Mouse (Mus musculus) spleen, adult 2 months (tissue): ENCODE measurements around the gene Olfr211. TPM values are rescaled to one million over a fixed set of nuclear protein-coding genes. Genes with fewer than 3 reads are reported as not detected.
"Not testable (repeated sequence)": the region's sequence is repeated elsewhere in the genome, so short reads cannot be mapped to it uniquely, and the experiment has no call there.

ENCODE experiments used
- DNase-seq, 2 experiments: peaks; one replicate each; pipeline versions ENCODE4 v3.0.0 to v3.0.0-alpha.2; 2012 to 2021; ENCODE audit warnings: low spot score in 2 of 2, low read depth in 1 of 2
- H3K27ac ChIP-seq: fragments of 200-500 bp; 2 replicates; pipeline ENCODE4 v1.5.1; 2012; ENCODE audit warnings: low read length, inconsistent platforms; ENCODE audit not compliant: insufficient read depth
- H3K27me3 ChIP-seq: fragments of 200-500 bp; 2 replicates; pipeline ENCODE4 v1.6.1; 2012; ENCODE audit warnings: mild to moderate bottlenecking, moderate library complexity, low read length, inconsistent platforms; ENCODE audit not compliant: control insufficient read depth, insufficient read depth
- H3K36me3 ChIP-seq: fragments of 200-500 bp; 2 replicates; pipeline ENCODE4 v1.6.1; 2012; ENCODE audit warnings: mild to moderate bottlenecking, low read length, inconsistent platforms; ENCODE audit not compliant: control insufficient read depth, insufficient read depth
- H3K4me1 ChIP-seq: fragments of 200-500 bp; 2 replicates; pipeline ENCODE4 v1.6.1; 2011; ENCODE audit warnings: inconsistent platforms; ENCODE audit not compliant: control insufficient read depth, insufficient read depth, insufficient read length
- H3K4me3 ChIP-seq: fragments of 200-500 bp; 2 replicates; pipeline ENCODE4 v1.5.1; 2011; ENCODE audit warnings: mild to moderate bottlenecking, inconsistent platforms; ENCODE audit not compliant: insufficient read depth, insufficient read length; ENCODE audit errors: extremely low read depth
- CTCF ChIP-seq: fragments of 200-500 bp; IDR thresholded peaks from 2 replicates; pipeline ENCODE4 v1.5.1; 2011; ENCODE audit warnings: mild to moderate bottlenecking, inconsistent platforms; ENCODE audit not compliant: insufficient read depth, insufficient read length, insufficient replicate concordance; ENCODE audit errors: extremely low read depth
- POLR2A ChIP-seq: fragments of 200-500 bp; IDR thresholded peaks from 2 replicates; pipeline ENCODE4 v1.6.1; 2011; ENCODE audit warnings: low read depth, low read length, inconsistent platforms
- WGBS: fragments of 180-500 bp; shearing (Covaris S2); methylation state at CpG from one replicate; pipeline ENCODE4 v1.1.7; 2018; 5-methylcytosine and 5-hydroxymethylcytosine counted together
- polyA plus RNA-seq: library from polyadenylated mRNA; depleted of rRNA; stranded (reverse); fragments of >200 nt; gene quantifications from 2 replicates; pipeline ENCODE4 v1.2.3, GENCODE M21; 2012

The Olfr211 gene
- polyA plus RNA-seq, 1 experiment, result not detected

DNA sequence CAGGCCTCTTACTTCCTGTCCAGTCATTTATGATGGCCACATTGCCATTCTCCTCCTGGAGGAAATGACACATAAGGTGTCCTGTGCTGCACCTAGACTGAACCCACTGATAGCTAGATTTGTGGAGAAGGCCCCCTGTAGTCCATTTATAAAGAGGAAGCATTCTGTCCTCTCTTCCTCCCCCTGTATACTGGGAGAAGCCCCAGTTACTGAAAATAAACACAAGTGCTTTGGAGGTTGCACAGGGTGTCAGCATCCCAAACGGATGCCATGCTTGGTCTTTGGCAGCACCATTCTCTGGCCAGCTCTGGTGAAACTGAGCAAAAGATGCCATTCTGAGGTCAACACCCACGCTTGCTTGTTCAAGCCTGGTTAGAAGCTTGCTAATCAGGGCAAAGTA is 29.7 kb upstream of the Olfr211 start:
- DNase-seq, result no peak
- WGBS, result 75% methylated on average over 2 of the region's 2 CpGs
- Histone ChIP-seq H3K4me3 (no peak overlapping the region), H3K27me3 (no peaks in the 10 kb centered on the region), H3K27ac (no peak overlapping the region), H3K4me1 (peaks cover 2% of the 10 kb centered on the region; the same call in 1 of the 2 replicates), H3K36me3 (no peaks in the 10 kb centered on the region)
- TF ChIP-seq CTCF (no peak), POLR2A (no peak)

DNA sequence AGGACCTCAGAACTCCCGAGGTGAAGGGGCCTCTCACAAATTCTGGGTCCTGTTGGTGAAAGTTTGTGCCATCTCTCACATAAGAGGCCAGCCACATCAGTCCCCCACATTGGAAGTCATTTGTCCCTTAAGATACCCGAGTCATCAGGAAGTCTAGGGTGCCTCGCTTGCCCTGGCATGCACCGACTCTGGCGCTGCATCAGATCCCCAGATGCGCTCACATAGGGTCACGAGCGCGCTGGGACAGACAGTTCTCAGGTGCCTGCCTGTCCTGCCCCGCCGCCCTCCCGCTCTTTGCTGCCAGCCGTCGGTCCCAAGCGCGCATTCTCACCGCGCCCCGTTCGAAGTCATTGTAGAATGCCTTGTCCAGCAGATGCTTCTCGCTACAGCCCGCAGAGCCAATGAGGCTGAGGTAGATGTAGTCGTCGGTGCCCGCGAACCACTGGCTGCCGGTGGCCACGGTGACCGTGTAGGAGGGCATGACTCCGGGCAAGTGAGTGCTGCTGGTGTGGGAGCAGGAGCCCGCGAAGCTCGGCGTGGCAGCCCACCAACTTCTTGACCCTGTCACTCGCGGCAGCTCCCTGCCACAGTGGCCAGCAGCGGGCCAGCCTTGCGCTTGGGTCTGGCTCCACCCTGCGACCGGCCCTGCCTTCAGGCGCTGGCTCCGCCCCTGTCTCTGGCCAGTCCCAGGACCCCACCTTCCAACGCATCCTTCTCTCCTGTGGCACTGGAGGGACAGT is 28.2 kb upstream of the Olfr211 start, which contains the start of gene Alox5:
TSS of gene Alox5 (minus strand) at position 635 of the 740 bp plus-strand sequence.
- Histone ChIP-seq H3K27ac (no peak within 1 kb of the TSS), H3K4me3 (no peak within 1 kb of the TSS; the same call in 1 of the 2 replicates), H3K4me1 (peaks cover 2% of the 10 kb centered on the region; the same call in 1 of the 2 replicates), H3K36me3 (no peaks in the 10 kb centered on the region), H3K27me3 (no peaks in the 10 kb centered on the region)
- no peak for DNase-seq
- no peak for TF ChIP-seq CTCF
- TF ChIP-seq POLR2A, result no peak
- WGBS, result 12% methylated on average over 43 of the region's 43 CpGs

DNA sequence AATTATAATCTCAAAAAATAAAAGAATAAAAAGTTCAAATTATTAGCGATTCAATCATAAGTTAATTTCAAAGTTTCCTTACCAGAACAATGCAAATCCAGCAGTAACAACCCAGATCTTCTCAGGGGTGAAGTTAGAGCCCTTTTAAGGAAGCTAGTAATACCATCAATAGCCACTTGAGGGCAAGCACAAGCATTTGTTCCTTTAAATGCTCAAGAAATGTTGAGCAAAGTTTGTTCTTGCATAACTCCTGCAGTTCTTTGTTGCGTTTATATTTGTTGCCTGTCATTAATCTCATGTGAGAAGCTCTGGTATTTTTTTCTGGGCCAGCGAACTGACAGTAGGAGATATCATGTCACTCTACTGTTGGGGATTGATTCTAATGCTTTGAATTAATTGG is 20.8 kb upstream of the Olfr211 start:
- Histone ChIP-seq H3K36me3 (no peaks in the 10 kb centered on the region), H3K4me3 (no peak overlapping the region), H3K27ac (no peak overlapping the region), H3K4me1 (no peaks in the 10 kb centered on the region), H3K27me3 (no peaks in the 10 kb centered on the region)
- no peak for DNase-seq
- TF ChIP-seq CTCF (no peak), POLR2A (no peak)
- 25% methylated on average over 3 of the region's 3 CpGs for WGBS

DNA sequence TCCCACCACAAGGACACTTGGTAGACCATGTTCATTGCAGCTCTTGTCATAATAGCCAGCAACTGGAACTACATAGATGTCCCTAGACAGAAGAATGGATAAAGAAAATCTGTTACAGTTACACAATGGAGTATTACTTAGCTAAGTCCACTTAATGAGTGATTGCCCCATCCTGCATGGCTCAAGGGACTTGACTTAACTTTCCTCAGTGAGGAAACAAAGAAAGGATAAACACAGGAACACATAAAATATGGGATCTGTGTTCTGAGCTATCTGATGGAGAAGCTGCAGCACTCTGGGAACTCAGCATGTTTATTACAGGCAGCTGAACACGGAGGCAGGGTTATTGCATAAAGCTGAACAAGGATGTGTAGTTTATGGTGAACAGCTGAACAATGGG is 3.8 kb upstream of the Olfr211 start:
- Histone ChIP-seq H3K4me1 (no peaks in the 10 kb centered on the region), H3K27ac (no peak overlapping the region), H3K27me3 (no peaks in the 10 kb centered on the region), H3K4me3 (no peak overlapping the region), H3K36me3 (no peaks in the 10 kb centered on the region)
- DNase-seq, result no peak
- WGBS, result 67% methylated on average over 1 of the region's 1 CpGs
- TF ChIP-seq CTCF (no peak), POLR2A (no peak)

DNA sequence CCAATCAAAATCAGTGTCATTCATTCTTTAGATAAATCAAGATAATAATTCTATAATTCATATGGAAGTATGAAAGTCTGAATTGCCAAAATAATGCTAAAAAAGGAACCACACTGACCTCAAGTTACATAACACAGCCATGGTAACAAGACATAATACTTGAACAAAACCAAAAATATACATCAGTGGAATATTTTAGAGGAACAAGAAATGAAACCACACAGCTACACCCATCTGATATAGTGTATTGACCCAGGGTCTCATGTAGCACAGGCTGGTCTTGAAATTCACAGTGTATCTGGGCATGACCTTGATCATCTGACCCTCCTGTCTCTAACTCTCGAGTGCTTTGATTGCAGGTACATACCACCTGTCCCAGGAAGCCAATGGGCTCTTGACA is 2.1 kb upstream of the Olfr211 start:
- H3K4me3 ChIP-seq, result no peak overlapping the region
- 63% methylated on average over 1 of the region's 1 CpGs for WGBS
- no peak for DNase-seq
- no peaks in the 10 kb centered on the region for H3K36me3 ChIP-seq
- no peak overlapping the region for H3K27ac ChIP-seq
- no peak for TF ChIP-seq POLR2A
- no peak for TF ChIP-seq CTCF
- no peaks in the 10 kb centered on the region for H3K27me3 ChIP-seq
- H3K4me1 ChIP-seq, result no peaks in the 10 kb centered on the region

DNA sequence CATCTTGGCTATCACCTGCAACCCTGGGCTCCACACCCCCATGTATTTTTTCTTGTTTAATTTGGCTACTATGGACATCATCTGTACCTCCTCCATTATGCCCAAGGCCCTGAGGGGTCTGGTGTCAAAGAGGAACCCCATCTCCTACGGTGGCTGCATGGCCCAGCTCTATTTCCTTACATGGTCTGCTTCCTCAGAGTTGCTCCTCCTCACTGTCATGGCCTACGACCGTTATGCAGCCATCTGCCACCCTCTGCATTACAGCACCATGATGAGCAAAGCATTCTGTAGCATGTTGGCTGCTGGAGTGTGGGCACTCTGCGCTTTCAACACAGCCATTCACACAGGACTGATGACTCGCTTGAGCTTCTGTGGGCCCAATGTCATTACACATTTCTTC is 4.9 kb downstream of the Olfr211 start:
- no peak for DNase-seq
- Histone ChIP-seq H3K36me3 (no peaks in the 10 kb centered on the region), H3K4me1 (no peaks in the 10 kb centered on the region), H3K27ac (no peak overlapping the region), H3K4me3 (no peak overlapping the region), H3K27me3 (no peaks in the 10 kb centered on the region)
- no peak for TF ChIP-seq CTCF
- no peak for TF ChIP-seq POLR2A
- WGBS, result 75% methylated on average over 5 of the region's 5 CpGs

DNA sequence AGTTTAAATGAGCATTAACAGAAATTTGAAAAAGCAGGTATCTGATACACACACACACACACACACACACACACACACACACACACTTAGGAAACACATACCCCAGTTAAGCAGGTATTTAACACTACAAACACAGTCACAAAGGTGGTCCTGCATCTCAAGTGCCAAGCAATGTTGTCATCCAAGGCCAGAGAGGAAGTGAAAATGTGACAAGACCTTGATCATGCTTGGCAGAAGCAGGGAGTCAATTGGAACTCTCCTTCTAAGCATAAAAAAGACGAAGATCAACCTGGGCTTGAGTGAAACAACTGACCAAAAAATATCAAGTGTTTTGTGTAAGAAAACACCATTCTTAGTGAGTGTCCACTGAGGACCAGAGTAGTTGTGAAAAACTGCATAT is 7.1 kb downstream of the Olfr211 start:
- TF ChIP-seq POLR2A (no peak), CTCF (no peak)
- H3K27ac ChIP-seq, result no peak overlapping the region
- H3K4me1 ChIP-seq, result no peaks in the 10 kb centered on the region
- H3K36me3 ChIP-seq, result no peaks in the 10 kb centered on the region
- DNase-seq, result no peak
- H3K27me3 ChIP-seq, result no peaks in the 10 kb centered on the region
- no peak overlapping the region for H3K4me3 ChIP-seq
- 61% methylated on average over 1 of the region's 1 CpGs for whole genome bisulfite sequencing

DNA sequence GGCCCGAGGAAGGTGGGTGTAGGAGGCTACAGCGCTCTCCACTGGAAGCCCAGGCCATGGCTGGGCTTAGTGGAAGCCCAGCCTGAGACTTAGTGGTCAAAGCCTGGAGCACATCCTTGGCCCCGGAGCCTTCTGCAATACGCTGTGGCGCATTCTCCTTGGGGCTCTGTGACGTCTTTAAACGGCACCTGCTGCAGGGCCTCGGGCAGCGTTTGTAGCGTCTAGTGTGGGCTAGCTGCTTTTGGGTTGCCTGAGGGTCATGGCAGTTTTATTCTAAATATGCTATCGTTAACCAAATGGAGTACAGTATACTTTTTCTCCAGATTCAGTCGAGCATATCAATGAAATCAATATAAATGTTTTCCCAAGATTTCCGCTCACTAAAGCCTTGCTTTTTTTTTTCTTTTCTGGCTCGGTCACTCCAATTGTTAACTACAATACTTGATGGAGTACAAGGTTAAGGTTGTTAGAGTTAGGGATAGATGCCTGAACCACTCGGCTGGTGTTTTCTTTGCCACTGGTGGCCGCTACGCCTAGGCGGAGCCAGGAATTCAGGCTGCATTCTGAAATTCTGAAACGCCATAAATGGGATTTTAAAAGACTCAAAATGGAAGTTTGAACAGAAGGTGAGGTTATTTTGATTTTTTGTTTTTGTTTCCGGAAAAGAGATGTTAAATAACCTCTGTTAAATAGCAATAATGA is 17.6 kb downstream of the Olfr211 start, which contains the start of gene Olfr212:
TSS of gene Olfr212 (plus strand) at position 215 of the 702 bp plus-strand sequence.
- H3K27me3 ChIP-seq, H3K27ac ChIP-seq, H3K36me3 ChIP-seq, H3K4me1 ChIP-seq, DNase-seq, H3K4me3 ChIP-seq: not testable (repeated sequence)
- WGBS, result 90% methylated on average over 20 of the region's 20 CpGs
